Mouse (Mus musculus): ENCODE measurements around the gene Ccr2.

DNA sequence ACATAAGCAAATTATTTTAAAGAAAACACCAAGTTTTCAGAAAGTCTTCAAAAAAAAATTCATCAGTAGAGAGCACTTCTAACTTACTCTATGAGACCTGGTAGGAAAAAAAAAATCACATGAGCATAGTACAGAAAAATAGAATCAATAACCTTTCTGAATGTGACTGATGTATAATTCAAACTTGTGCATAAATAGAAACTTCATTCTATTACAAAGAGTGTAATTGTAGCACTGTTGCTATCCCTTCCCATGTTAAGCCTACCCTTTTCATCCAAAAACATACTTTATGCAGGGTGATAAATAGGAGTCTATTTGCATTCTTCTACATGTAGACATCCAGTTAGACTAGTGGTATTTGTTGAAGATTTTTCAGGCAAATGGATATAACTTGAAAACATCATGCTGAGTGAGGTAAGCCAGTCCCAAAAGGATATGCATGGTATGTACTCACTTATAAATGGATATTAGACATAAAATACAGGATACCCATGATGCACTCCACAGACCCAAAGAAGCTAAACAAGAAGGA, 35.1 kb upstream of the Ccr2 start:
- no peak for TF ChIP-seq CTCF (IDR thresholded peaks at IDR 0.05; ENCODE audit: control insufficient read depth, insufficient read depth, low read length)
- no peak for TF ChIP-seq POLR2A (IDR thresholded peaks at IDR 0.05; ENCODE audit: borderline replicate concordance, control insufficient read depth, low read depth, low read length)

All from bone marrow, adult 2 months (tissue).